Mouse (Mus musculus): Measurements from ENCODE around the gene Cnpy2.

DNA sequence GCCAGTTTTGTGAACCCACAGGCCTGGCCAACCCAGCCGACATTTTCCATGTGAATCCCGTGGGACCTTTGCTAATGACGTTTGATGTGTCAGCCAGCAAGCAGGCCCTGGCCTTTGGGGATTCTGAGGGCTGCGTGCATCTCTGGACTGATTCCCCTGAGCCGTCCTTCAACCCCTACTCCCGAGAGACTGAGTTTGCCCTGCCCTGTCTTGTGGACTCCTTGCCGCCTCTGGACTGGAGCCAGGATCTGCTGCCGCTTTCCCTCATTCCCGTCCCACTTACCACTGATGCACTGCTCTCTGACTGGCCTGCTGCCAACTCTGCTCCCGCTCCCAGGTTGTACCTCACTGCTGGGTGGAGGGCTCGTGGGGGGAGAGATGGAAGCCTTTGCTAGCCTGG is 12.1 kb upstream of the Cnpy2 start:
- TF ChIP-seq POLR2A (IDR thresholded peaks at IDR 0.05; ENCODE audit: borderline replicate concordance, insufficient read depth, low read length) (no peak), CTCF (IDR thresholded peaks at IDR 0.05; ENCODE audit: borderline replicate concordance, insufficient read depth, low read depth, low read length) (no peak)
